14 mouse cellular contexts compared by ENCODE assay signal in the genomic region with DNA sequence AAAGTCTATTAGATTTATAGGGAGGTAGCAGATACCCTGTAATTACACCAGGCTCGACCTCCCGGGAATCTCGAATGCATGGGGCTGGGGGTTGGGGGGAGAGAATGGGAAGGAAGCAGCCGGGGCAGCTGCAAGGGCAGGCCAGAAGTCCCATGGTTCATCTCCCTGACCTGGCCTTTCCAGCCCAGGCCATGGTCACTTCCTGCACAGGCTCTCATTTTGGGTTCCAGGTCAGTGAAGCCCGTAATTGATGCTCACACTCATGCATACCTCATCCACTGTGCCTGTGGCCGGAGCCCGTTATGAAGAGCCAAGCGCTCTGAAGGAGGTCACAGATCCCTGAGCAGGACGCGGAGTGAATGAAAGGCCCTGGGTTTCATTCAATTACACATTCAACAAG.
DNase-seq lines count a peak whose midpoint lies in the region; ATAC-seq lines count a peak whose summit lies in the region.
"Had no signal": no experiment of that assay in that cellular context is flagged by ENCODE, and none has a peak within 500 bp of the region (broad histone marks: within the 10 kb centered on the region; RNA-seq: fewer than 3 reads in every experiment).

No protein-coding gene starts in this region.

- H3K36me3 ChIP-seq in midbrain, embryonic 11.5 days (ENCODE audit: control insufficient read depth, insufficient read depth, low read length): no peaks in the 10 kb centered on the region
- no peaks in the 10 kb centered on the region for H3K36me3 ChIP-seq in midbrain, embryonic 13.5 days
- H3K36me3 ChIP-seq: heart, embryonic 12.5 days; liver, embryonic 13.5 days had no signal

- no peaks in the 10 kb centered on the region for H3K9me3 ChIP-seq in midbrain, embryonic 11.5 days (ENCODE audit: control insufficient read depth, low read length)
- no peaks in the 10 kb centered on the region for H3K9me3 ChIP-seq in midbrain, embryonic 13.5 days
- H3K9me3 ChIP-seq: heart, embryonic 12.5 days; liver, embryonic 13.5 days had no signal

- peak; percentile 59 for ATAC-seq in midbrain, embryonic 11.5 days (ENCODE audit: low FRiP score)
- ATAC-seq in midbrain, embryonic 13.5 days: no peak
- ATAC-seq: activated CD4-positive, CD25-positive, alpha-beta regulatory T cell, adult 4 months; CD4-positive, CD25-positive, alpha-beta regulatory T cell, adult 4 months had no signal

- no peak overlapping the region for H3K4me2 ChIP-seq in midbrain, embryonic 11.5 days
- H3K4me2 ChIP-seq in midbrain, embryonic 13.5 days (replicated peaks): no peak overlapping the region
- H3K4me2 ChIP-seq: heart, embryonic 12.5 days; liver, embryonic 13.5 days had no signal

- peak; percentile 89 for DNase-seq in midbrain, embryonic 11.5 days (ENCODE audit: low spot score, missing footprints)
- peak; percentile 6 for DNase-seq in forelimb bud, embryonic 11.5 days (ENCODE audit: low read depth, low spot score)
- DNase-seq in kidney, postnatal 14 days: peak; percentile 48
- DNase-seq in retina, postnatal 1 day: peak; percentile 61
- DNase-seq in lung, postnatal 25 days (ENCODE audit: low spot score): no peak
- no peak for DNase-seq in urinary bladder, postnatal 10 days (ENCODE audit: low spot score)
- DNase-seq: cerebellum, adult 11 months; cerebellum, postnatal 36 days; liver, embryonic 13.5 days; right cerebral cortex, postnatal 25 days had no signal

- H3K9ac ChIP-seq in midbrain, embryonic 11.5 days (ENCODE audit: low read length): no peak overlapping the region
- no peak overlapping the region for H3K9ac ChIP-seq in midbrain, embryonic 13.5 days (replicated peaks)
- H3K9ac ChIP-seq: heart, embryonic 12.5 days; liver, embryonic 13.5 days had no signal

- H3K4me1 ChIP-seq in midbrain, embryonic 11.5 days (ENCODE audit: control insufficient read depth, insufficient read depth, low read length): peaks cover 18% of the 10 kb centered on the region
- peaks cover 33% of the 10 kb centered on the region for H3K4me1 ChIP-seq in midbrain, embryonic 13.5 days (replicated peaks)
- H3K4me1 ChIP-seq: heart, embryonic 12.5 days; liver, embryonic 13.5 days had no signal

- no peak overlapping the region for H3K4me3 ChIP-seq in midbrain, embryonic 11.5 days (ENCODE audit: low read depth, low read length)
- no peak overlapping the region for H3K4me3 ChIP-seq in midbrain, embryonic 13.5 days (replicated peaks)
- H3K4me3 ChIP-seq: heart, embryonic 12.5 days; liver, embryonic 13.5 days had no signal

- no peak overlapping the region for H3K27ac ChIP-seq in midbrain, embryonic 11.5 days (ENCODE audit: low read depth, low read length)
- H3K27ac ChIP-seq in midbrain, embryonic 13.5 days: no peak overlapping the region
- H3K27ac ChIP-seq: liver, embryonic 13.5 days had no signal

- H3K27me3 ChIP-seq in midbrain, embryonic 11.5 days (ENCODE audit: control insufficient read depth, insufficient read depth, low read length): peaks cover 3% of the 10 kb centered on the region
- H3K27me3 ChIP-seq in midbrain, embryonic 13.5 days: peaks cover 39% of the 10 kb centered on the region
- H3K27me3 ChIP-seq: liver, embryonic 13.5 days had no signal

- WGBS in midbrain, embryonic 11.5 days: 16% methylated on average over 10 of the region's 10 CpGs
- WGBS in midbrain, embryonic 13.5 days: 17% methylated on average over 10 of the region's 10 CpGs

Comparison
In these comparisons a context has a peak if more than half of its experiments do, and no peak if none do; other contexts are left out.
1. DNase-seq: peak in midbrain, embryonic 11.5 days (single experiment), forelimb bud, embryonic 11.5 days (single experiment), kidney, postnatal 14 days (single experiment) and retina, postnatal 1 day (single experiment); none in lung, postnatal 25 days (single experiment) and urinary bladder, postnatal 10 days (single experiment).